Mouse (Mus musculus) gastrocnemius, postnatal 10 days (tissue): ENCODE measurements at regions not wholly inside any gene's neighbourhood (a gene's known extent, or its start where the extent isn't known, plus 50 kb on each side); places are given as distances from the start of the nearest gene placed in this dataset.
A peak's percentile ranks its signal among the peaks of the same experiment; 100 is the strongest.

Source experiments
- DNase-seq: peaks from one replicate; pipeline ENCODE4 v3.0.0; 2021; ENCODE audit warnings: mixed read lengths

DNA sequence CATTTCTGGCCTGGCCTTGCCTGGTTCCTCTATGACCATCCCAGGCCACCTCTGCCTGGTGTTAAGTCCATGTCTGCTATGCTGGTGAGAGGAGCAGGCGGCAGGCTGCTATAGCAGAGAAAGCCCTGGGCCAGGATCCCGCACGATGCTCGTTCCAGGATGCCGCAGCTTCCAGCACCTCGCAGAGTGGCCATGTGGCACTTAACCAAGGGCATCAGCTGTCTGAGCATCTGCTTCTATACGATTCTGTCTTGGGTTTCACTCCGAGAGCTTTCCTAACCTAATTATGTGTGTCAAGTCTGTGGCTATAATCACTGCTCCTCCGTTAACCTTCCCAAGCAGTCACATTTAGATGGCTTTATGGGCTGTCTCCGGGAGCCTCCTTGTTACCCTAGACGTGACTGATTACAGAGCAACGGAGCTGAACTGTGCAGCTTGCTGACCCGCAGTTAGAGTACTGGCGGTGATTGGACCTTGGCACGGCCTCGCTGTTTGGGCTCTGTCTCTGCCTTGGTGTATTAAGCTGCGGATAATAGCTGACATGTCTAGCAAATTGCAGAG, 64.4 kb downstream of the Ackr3 start:
- DNase-seq, result peak; percentile 53

- DNase-seq, result no peak
Measured at GRCm38 (mm10) chr1:90268951-90269350, 65.2 kb downstream of the Ackr3 start.

- DNase-seq, result no peak
Measured at GRCm38 (mm10) chr1:90269836-90270235, 66.1 kb downstream of the Ackr3 start.

GRCm38 (mm10) chr1:90271326-90271725, 67.5 kb downstream of the Ackr3 start:
- DNase-seq, result no peak

GRCm38 (mm10) chr1:90272411-90272810, 68.6 kb downstream of the Ackr3 start:
- no peak for DNase-seq

GRCm38 (mm10) chr1:90272830-90273628, 69.2 kb downstream of the Ackr3 start:
- DNase-seq, result peak; percentile 42

DNA sequence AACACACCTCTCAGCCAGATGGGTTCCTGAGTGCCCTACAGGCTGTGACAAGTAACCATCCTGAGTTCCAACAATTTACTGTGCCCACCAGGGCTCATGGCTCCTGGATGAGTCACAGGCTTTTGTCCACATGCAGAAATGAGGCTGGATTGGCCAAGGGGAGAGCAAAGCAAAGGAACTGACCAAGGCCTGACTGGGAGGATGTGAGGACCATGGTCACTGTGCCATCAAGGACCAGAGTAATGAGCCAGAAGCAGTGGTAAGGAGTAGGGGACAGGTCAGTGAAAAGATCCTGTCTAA, 69.8 kb downstream of the Ackr3 start:
- no peak for DNase-seq

- DNase-seq, result no peak
Measured at GRCm38 (mm10) chr1:90274968-90275651, 71.3 kb downstream of the Ackr3 start.

DNA sequence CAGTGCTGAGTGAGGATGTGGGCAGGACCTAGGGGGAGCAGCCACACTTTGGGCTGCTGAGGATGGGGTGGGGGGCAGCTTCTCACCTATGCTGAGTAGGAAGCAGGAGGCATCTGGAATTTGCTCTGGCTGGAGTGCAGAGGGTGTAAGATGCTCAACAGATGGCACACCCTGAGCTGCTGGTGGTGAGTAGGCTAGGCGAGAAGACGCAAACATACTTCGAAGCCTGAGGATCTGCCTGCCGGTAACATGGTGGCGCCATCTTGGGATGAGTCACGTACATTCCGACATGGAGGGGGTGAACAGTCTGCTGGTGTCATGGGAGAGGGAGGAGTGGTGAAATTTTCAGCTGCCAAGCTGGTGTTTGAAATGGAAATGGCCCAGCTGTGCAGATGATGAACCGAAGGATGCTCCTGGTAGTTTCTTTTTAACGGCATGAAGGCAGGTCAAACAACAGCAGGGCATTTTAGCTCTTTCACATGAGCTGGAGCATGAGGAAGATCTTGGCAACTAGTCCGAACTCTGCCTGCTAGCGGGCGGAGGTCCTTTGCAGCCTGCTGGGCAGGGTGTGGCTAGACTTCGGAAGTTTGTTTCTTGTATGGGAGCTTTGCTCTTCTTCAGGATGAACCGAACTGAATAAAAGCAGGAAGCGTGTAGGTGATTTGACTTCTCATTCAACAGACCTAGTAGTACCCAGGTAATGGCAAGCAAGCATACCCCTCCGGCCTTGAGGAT, 72.2 kb downstream of the Ackr3 start:
- no peak for DNase-seq

GRCm38 (mm10) chr1:90277486-90278255, 73.9 kb downstream of the Ackr3 start:
- DNase-seq, result no peak

GRCm38 (mm10) chr1:90279066-90279839, 75.5 kb downstream of the Ackr3 start:
- DNase-seq, result no peak

- no peak for DNase-seq
Measured at GRCm38 (mm10) chr1:90280227-90280626, 76.4 kb downstream of the Ackr3 start.

- DNase-seq, result no peak
Measured at GRCm38 (mm10) chr1:90281255-90281654, 77.5 kb downstream of the Ackr3 start.

DNA sequence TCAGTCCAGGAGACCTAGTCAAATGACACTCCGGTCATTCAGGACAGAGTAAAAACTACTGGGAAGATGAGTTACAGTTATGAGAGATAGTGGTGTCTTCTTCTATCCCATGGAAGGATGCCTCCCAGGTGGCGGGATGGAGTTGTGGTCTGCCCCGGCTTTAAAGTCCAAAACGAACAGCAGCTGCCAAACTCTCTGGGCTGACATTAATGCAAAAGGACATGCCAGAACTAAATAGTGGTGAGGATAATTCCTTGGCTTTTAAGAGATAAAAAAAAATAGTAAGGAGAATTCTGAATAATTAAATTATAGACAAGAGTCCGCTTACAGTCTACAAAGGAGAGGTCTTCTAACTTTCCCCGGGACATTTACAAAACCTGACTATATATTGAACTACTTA, 78.2 kb downstream of the Ackr3 start:
- no peak for DNase-seq

DNA sequence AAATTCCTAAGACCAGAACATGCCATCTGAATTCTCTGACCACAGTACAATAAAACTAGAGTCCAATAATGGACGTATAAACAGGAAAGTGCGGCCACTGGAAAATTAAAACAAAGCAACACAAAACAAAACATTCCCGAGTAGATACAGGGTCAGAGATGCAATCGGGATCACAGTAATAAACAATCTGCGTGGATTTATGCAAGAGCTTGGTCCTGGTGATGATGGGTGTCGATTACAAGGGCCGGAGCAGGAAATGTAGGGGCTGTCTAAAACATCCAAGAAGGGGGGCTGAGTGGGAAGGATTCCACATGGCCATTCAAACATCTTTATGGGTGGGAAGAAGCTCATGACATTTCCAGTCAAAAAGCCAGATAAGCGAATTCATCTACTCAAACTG, 78.6 kb downstream of the Ackr3 start:
- DNase-seq, result no peak

GRCm38 (mm10) chr1:90283176-90283775, 79.5 kb downstream of the Ackr3 start:
- no peak for DNase-seq

DNA sequence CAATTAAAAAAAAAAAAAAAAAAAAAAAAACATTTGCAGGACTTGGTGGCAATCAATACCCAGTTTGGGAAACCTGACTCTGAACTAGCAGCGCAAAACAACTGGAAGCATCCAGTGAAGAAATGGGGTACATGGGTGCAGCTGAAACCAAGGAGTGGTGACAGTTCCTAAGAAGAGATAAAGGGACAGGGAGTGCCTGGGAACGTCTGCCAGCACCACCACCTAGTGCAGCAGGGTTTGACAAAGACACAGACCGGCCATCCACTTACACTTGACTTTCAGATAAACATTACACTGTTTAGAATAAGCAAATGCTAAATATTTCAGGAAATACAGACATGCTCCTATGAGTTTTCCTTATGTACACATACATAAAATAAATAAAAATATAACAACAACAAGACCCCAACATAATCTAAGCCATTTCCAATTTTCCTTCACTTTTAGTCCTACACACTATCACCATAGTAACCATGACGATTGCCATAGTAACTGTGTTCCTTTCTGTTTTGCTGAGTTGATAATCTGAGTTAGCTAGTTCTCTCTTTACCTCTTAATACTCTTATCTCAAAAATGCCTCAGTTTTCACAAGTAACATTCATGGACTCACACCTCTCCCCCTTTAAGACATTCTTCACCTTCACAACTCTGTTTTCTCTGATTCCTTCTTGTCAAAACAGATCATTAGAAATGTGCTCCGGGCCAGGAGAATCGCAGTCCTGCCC, 80.3 kb downstream of the Ackr3 start:
- DNase-seq, result no peak

DNA sequence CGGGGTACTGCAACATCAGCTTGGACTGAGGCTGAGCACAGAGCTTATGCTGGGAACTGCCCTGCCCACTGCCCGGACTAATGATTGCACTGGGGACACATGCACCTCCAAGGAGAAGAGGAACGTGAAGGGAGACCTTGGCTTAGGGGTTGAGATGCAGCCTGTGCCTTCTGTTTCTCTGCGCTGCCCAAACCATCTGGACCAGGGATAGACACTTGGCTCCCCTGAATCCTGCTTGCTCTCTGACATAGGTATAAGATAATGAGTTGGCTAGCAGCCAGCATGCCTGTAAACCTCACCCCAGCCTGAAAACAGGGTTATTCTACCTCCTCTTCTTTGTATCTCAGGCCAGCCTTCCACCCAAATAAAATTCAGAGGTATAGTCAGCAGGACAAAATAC, 81.5 kb downstream of the Ackr3 start:
- DNase-seq, result no peak

- no peak for DNase-seq
Measured at GRCm38 (mm10) chr1:90287251-90287650, 83.5 kb downstream of the Ackr3 start.
